Mouse (Mus musculus): ENCODE measurements around the gene C2cd2. TPM values are rescaled to one million over a fixed set of nuclear protein-coding genes. Genes with fewer than 3 reads are reported as not detected.

C2cd2 gene
- polyA plus RNA-seq, 1 experiment from 2014 or later, result 15.3 TPM

DNA sequence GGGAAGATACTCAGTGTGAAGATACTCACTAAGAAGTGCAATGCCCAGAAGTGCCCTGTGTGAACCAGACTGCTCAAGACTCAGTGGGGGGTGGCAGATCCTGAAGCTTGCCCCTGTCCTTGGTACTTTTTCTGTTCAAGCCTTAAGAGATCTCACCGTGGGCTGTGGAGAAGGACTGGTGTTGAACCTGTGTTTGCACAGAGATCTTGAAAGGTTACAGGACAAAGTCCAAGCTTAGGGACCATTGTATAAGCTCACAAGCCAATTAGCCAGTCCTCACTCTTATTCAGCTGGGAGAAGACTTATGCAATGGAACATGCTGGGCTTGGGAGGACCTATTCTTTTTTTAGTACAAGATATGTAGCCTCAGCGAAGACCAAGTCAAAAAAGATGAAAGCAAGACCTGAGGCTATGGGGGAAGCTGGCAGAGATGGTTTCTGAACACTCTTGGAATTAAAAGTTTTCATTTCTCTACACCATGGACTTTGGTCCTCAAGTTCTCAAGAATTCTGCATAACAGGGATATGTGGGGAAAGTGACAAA lies 56.9 kb downstream of the C2cd2 start:
- Histone ChIP-seq H3K36me3 (replicated peaks; ENCODE audit: control insufficient read depth, insufficient read depth, low read depth, low read length) (no peaks in the 10 kb centered on the region), H3K4me2 (ENCODE audit: low read depth, low read length) (no peak overlapping the region), H3K9me3 (replicated peaks; ENCODE audit: control insufficient read depth, low read length) (no peaks in the 10 kb centered on the region), H3K27me3 (ENCODE audit: control insufficient read depth, insufficient read depth, low read length) (no peaks in the 10 kb centered on the region), H3K4me1 (ENCODE audit: control insufficient read depth, insufficient read depth, low read length) (no peaks in the 10 kb centered on the region), H3K4me3 (ENCODE audit: low read depth, low read length) (no peak overlapping the region), H3K27ac (replicated peaks; ENCODE audit: low read depth, low read length) (no peak overlapping the region), H3K9ac (replicated peaks; ENCODE audit: low read length) (no peak overlapping the region)
- 87% methylated on average over 2 of the region's 2 CpGs for WGBS
- DNase-seq (ENCODE audit: low spot score), result no peak
- no peak for ATAC-seq (replicated peaks; ENCODE audit: insufficient number of reproducible peaks, low FRiP score, low TSS enrichment, low read depth)

DNA sequence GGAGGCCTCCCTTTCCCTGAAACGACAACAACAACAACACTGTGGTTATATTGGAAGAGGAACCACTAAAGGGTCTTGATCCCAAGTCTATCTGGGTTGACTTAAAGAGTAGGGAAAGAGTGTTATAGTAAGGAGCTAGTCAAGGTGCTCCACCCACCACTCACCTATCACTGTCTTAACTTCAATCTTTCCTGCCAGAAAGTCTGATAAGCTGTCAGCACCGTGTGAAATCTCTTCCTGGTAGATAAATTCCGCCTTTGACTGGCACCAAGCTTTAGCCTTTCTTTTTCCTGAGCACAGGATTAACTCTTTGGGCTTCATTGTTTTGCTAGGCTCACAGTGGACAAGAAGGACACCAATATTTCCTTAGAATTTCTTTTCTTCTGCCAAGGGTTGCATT lies 58.4 kb downstream of the C2cd2 start:
- no peak for DNase-seq (ENCODE audit: low spot score)
- Histone ChIP-seq H3K9ac (replicated peaks; ENCODE audit: low read length) (no peak overlapping the region), H3K27ac (replicated peaks; ENCODE audit: low read depth, low read length) (no peak overlapping the region), H3K36me3 (replicated peaks; ENCODE audit: control insufficient read depth, insufficient read depth, low read depth, low read length) (no peaks in the 10 kb centered on the region), H3K9me3 (replicated peaks; ENCODE audit: control insufficient read depth, low read length) (no peaks in the 10 kb centered on the region), H3K4me3 (ENCODE audit: low read depth, low read length) (no peak overlapping the region), H3K27me3 (ENCODE audit: control insufficient read depth, insufficient read depth, low read length) (no peaks in the 10 kb centered on the region), H3K4me1 (ENCODE audit: control insufficient read depth, insufficient read depth, low read length) (no peaks in the 10 kb centered on the region), H3K4me2 (ENCODE audit: low read depth, low read length) (no peak overlapping the region)
- no peak for ATAC-seq (replicated peaks; ENCODE audit: insufficient number of reproducible peaks, low FRiP score, low TSS enrichment, low read depth)
- 81% methylated on average over 3 of the region's 3 CpGs for WGBS

DNA sequence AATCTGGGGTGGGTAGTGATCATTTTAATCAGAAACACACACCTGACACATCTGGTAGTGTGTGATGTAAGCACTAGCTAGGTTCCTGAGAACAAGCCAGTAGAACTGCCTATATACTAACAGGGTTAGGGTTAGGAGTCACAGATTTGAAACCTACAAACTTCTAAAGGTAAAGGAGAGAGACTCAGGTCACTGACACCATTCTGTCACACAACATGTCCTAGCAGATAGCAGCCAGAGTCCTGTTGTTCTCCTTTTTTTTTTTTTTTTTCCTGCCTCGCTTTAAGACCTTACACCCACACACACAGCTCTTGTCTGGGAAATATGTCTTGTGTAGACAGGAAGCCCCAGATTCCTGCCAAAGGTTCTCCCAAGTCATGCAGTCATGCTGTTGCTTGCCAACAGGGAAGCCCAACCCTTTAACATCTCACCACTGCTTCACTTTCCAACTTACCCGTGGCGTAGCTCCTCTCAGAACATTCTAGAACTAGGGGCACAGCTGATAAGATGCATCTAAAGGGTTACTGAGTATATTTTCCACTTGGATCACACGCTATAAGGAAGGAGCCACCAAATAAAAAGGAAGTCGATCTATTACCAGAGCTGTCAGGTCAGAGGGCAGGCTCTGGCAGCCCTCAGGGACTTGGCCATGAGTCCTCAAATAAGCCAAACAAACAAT lies 64.9 kb downstream of the C2cd2 start:
- DNase-seq (ENCODE audit: low spot score) (no peak), ATAC-seq (replicated peaks; ENCODE audit: insufficient number of reproducible peaks, low FRiP score, low TSS enrichment, low read depth) (no peak)
- no peak overlapping the region for H3K9ac ChIP-seq (replicated peaks; ENCODE audit: low read length)
- 74% methylated on average over 5 of the region's 5 CpGs for WGBS
- H3K27ac ChIP-seq (replicated peaks; ENCODE audit: low read depth, low read length), result no peak overlapping the region
- H3K9me3 ChIP-seq (replicated peaks; ENCODE audit: control insufficient read depth, low read length), result no peaks in the 10 kb centered on the region
- no peaks in the 10 kb centered on the region for H3K36me3 ChIP-seq (replicated peaks; ENCODE audit: control insufficient read depth, insufficient read depth, low read depth, low read length)
- no peaks in the 10 kb centered on the region for H3K4me1 ChIP-seq (ENCODE audit: control insufficient read depth, insufficient read depth, low read length)
- no peak overlapping the region for H3K4me3 ChIP-seq (ENCODE audit: low read depth, low read length)
- H3K27me3 ChIP-seq (ENCODE audit: control insufficient read depth, insufficient read depth, low read length), result no peaks in the 10 kb centered on the region
- H3K4me2 ChIP-seq (ENCODE audit: low read depth, low read length), result no peak overlapping the region

DNA sequence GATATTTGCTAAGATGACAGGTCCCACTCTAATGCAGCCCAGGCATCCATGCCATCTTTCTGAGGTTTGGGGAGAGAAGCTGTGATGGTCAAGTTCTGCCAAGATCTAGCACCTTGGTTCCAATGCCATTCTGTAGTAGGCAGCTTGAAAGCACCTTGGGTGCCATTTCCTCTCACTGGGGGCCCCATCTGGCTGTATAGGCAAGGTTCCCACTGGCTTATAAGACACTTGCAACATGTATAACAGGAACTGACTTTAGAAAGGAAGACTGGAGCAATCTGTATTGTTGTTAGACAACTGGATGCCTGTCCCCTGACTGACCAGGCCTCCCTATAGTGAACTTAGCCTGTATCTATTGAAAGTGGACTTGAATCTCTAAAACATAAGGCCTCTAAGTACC lies 74.6 kb downstream of the C2cd2 start:
- Histone ChIP-seq H3K27me3 (ENCODE audit: control insufficient read depth, insufficient read depth, low read length) (no peaks in the 10 kb centered on the region), H3K4me1 (ENCODE audit: control insufficient read depth, insufficient read depth, low read length) (no peaks in the 10 kb centered on the region), H3K27ac (replicated peaks; ENCODE audit: low read depth, low read length) (no peak overlapping the region), H3K9ac (replicated peaks; ENCODE audit: low read length) (no peak overlapping the region), H3K36me3 (replicated peaks; ENCODE audit: control insufficient read depth, insufficient read depth, low read depth, low read length) (no peaks in the 10 kb centered on the region), H3K4me3 (ENCODE audit: low read depth, low read length) (no peak overlapping the region), H3K9me3 (replicated peaks; ENCODE audit: control insufficient read depth, low read length) (no peaks in the 10 kb centered on the region), H3K4me2 (ENCODE audit: low read depth, low read length) (no peak overlapping the region)
- no peak for ATAC-seq (replicated peaks; ENCODE audit: insufficient number of reproducible peaks, low FRiP score, low TSS enrichment, low read depth)
- DNase-seq (ENCODE audit: low spot score), result no peak

DNA sequence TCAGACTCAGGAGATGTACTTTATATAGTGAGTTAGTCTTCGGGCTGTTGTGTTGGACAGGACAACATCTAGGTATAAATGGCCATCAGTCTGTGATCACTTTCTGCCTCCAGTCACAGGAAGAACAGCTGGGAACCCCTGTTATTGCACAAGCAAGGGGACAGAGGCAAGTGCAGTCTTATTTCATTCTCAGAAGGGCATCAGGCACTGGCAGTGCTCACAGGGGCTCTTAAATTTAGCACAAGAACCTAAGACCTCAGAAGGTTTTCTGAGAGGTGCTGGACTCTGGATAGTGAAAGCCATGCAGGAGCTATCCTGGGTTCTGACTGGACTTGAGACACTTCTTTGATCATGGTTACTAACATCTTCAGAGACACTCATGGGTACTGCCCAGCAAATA lies 78.7 kb downstream of the C2cd2 start:
- 100% methylated on average over 1 of the region's 1 CpGs for WGBS
- H3K9me3 ChIP-seq (replicated peaks; ENCODE audit: control insufficient read depth, low read length), result no peaks in the 10 kb centered on the region
- ATAC-seq (replicated peaks; ENCODE audit: insufficient number of reproducible peaks, low FRiP score, low TSS enrichment, low read depth) (no peak), DNase-seq (ENCODE audit: low spot score) (no peak)
- H3K36me3 ChIP-seq (replicated peaks; ENCODE audit: control insufficient read depth, insufficient read depth, low read depth, low read length), result no peaks in the 10 kb centered on the region
- H3K27ac ChIP-seq (replicated peaks; ENCODE audit: low read depth, low read length), result no peak overlapping the region
- H3K4me3 ChIP-seq (ENCODE audit: low read depth, low read length), result no peak overlapping the region
- H3K4me1 ChIP-seq (ENCODE audit: control insufficient read depth, insufficient read depth, low read length), result no peaks in the 10 kb centered on the region
- H3K9ac ChIP-seq (replicated peaks; ENCODE audit: low read length), result no peak overlapping the region
- no peak overlapping the region for H3K4me2 ChIP-seq (ENCODE audit: low read depth, low read length)
- no peaks in the 10 kb centered on the region for H3K27me3 ChIP-seq (ENCODE audit: control insufficient read depth, insufficient read depth, low read length)

DNA sequence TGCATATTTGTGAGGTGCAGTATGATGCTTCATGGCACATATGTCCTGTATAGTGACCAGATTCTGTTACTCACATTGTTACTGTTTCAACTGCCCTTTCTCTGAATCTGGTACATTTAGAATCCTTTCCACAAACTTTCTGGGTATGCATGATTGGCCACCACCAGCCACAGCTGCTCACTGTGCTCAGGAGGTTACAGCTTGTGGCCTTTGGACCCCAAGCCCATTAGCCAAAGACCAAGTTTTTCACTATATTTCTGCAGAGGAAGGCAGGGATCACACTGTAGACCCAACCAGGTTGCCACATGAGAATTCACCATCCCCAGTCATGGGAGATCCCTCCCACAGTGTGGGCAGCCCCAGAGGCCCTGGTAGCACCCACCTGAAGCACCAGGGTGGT lies 79.5 kb downstream of the C2cd2 start:
- H3K27me3 ChIP-seq (ENCODE audit: control insufficient read depth, insufficient read depth, low read length), result no peaks in the 10 kb centered on the region
- DNase-seq (ENCODE audit: low spot score) (no peak), ATAC-seq (replicated peaks; ENCODE audit: insufficient number of reproducible peaks, low FRiP score, low TSS enrichment, low read depth) (no peak)
- no peak overlapping the region for H3K27ac ChIP-seq (replicated peaks; ENCODE audit: low read depth, low read length)
- no peak overlapping the region for H3K9ac ChIP-seq (replicated peaks; ENCODE audit: low read length)
- H3K4me3 ChIP-seq (ENCODE audit: low read depth, low read length), result no peak overlapping the region
- H3K9me3 ChIP-seq (replicated peaks; ENCODE audit: control insufficient read depth, low read length), result no peaks in the 10 kb centered on the region
- H3K4me1 ChIP-seq (ENCODE audit: control insufficient read depth, insufficient read depth, low read length), result no peaks in the 10 kb centered on the region
- no peaks in the 10 kb centered on the region for H3K36me3 ChIP-seq (replicated peaks; ENCODE audit: control insufficient read depth, insufficient read depth, low read depth, low read length)
- H3K4me2 ChIP-seq (ENCODE audit: low read depth, low read length), result no peak overlapping the region

DNA sequence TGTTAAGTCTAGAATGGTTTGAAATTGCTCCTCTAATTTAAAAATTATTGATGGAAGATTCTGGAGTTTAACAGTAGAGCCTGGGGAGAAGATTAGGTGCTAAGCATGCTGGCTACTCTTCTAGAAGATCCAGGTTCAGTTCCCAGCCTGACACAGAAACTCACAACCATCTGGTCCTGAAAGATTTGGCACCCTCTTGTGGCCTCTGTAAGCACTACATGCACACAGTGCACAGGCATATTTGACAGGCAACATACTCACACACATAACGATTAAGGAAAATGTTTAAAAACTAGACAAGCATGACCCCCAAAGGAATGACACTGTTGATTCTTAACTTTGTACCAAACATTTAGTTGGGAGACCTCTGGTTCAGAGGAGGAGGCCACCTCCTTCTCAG lies 83.3 kb downstream of the C2cd2 start:
- Histone ChIP-seq H3K9ac (replicated peaks; ENCODE audit: low read length) (no peak overlapping the region), H3K4me1 (ENCODE audit: control insufficient read depth, insufficient read depth, low read length) (no peaks in the 10 kb centered on the region), H3K4me3 (ENCODE audit: low read depth, low read length) (no peak overlapping the region), H3K27me3 (ENCODE audit: control insufficient read depth, insufficient read depth, low read length) (no peaks in the 10 kb centered on the region), H3K9me3 (replicated peaks; ENCODE audit: control insufficient read depth, low read length) (no peaks in the 10 kb centered on the region), H3K4me2 (ENCODE audit: low read depth, low read length) (no peak overlapping the region), H3K27ac (replicated peaks; ENCODE audit: low read depth, low read length) (no peak overlapping the region), H3K36me3 (replicated peaks; ENCODE audit: control insufficient read depth, insufficient read depth, low read depth, low read length) (no peaks in the 10 kb centered on the region)
- no peak for ATAC-seq (replicated peaks; ENCODE audit: insufficient number of reproducible peaks, low FRiP score, low TSS enrichment, low read depth)
- 81% methylated on average over 1 of the region's 1 CpGs for WGBS
- DNase-seq (ENCODE audit: low spot score), result peak; percentile 58

DNA sequence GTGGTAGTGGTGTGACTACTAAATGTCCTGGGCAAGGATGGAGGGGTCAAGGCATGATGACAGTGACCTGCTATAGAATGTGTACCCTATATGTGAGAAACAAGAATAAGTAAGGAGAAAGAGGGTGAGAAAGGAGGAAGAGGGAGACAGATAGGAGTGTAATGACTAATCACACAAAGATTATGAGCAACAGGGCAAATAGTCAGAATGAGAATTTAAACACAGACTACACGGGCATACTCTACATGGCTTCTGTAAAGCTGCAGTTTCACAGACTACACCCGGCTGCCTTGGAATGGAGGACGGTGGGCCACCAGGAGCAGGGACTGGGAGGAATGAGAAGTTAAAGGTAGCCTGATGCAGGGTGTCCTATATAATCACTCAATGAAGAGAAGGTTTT lies 84.9 kb downstream of the C2cd2 start:
- H3K4me3 ChIP-seq (ENCODE audit: low read depth, low read length), result no peak overlapping the region
- no peaks in the 10 kb centered on the region for H3K4me1 ChIP-seq (ENCODE audit: control insufficient read depth, insufficient read depth, low read length)
- no peak for DNase-seq (ENCODE audit: low spot score)
- 89% methylated on average over 3 of the region's 3 CpGs for WGBS
- no peak overlapping the region for H3K27ac ChIP-seq (replicated peaks; ENCODE audit: low read depth, low read length)
- no peak overlapping the region for H3K4me2 ChIP-seq (ENCODE audit: low read depth, low read length)
- no peaks in the 10 kb centered on the region; the same call in 1 of the 2 replicates for H3K36me3 ChIP-seq (replicated peaks; ENCODE audit: control insufficient read depth, insufficient read depth, low read depth, low read length)
- no peak overlapping the region for H3K9ac ChIP-seq (replicated peaks; ENCODE audit: low read length)
- no peaks in the 10 kb centered on the region for H3K9me3 ChIP-seq (replicated peaks; ENCODE audit: control insufficient read depth, low read length)
- H3K27me3 ChIP-seq (ENCODE audit: control insufficient read depth, insufficient read depth, low read length), result no peaks in the 10 kb centered on the region
- ATAC-seq (replicated peaks; ENCODE audit: insufficient number of reproducible peaks, low FRiP score, low TSS enrichment, low read depth), result no peak
